Mouse (Mus musculus) cortical plate, adult 2 months (tissue): ENCODE measurements around the gene Cfc1.

Experiments
- CTCF ChIP-seq: fragments of 200-500 bp; IDR thresholded peaks from 2 replicates; pipeline ENCODE4 v1.5.1; 2011; ENCODE audit warnings: mild to moderate bottlenecking, control low read depth, low read length; ENCODE audit not compliant: insufficient read depth; ENCODE audit errors: extremely low read depth
- POLR2A ChIP-seq: fragments of 200-500 bp; IDR thresholded peaks from 2 replicates; pipeline ENCODE4 v1.6.1; 2011; ENCODE audit warnings: mild to moderate bottlenecking, low read length, control low read depth; ENCODE audit not compliant: insufficient read depth; ENCODE audit errors: extremely low read depth

DNA sequence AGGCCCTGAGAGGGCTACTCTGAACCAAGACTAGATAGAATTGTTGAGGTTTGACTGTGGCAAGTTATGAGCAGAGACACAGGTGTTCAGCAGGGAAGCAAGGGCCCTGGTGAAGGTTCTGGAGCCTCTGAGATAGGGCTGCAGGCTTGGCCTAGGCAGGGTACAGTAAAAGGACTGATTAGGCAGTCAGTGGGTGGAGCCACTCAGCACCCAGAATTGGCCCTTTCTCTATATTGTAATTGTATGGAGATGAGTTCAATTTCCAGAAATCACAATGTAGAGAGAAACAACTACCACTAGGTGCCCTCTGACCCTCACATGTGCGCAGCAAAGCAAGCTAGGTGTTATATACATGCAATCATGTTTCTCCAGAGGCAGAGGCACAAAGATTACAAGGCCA lies 18.2 kb downstream of the Cfc1 start:
- TF ChIP-seq POLR2A = no peak
- no peak for TF ChIP-seq CTCF
